Mouse (Mus musculus): ENCODE data around the gene Adra1b.
A peak's percentile ranks its signal among the peaks of the same experiment; 100 is the strongest.

The Adra1b gene

GRCm38 (mm10) chr11:43892546-43892945 is 8.5 kb downstream of the Adra1b start:
- no peak for DNase-seq

- no peak for DNase-seq
These were observed 9.6 kb downstream of the Adra1b start for GRCm38 (mm10) chr11:43891457-43891856.

- no peak for DNase-seq
These were observed 11.6 kb downstream of the Adra1b start for GRCm38 (mm10) chr11:43889208-43889915.

- no peak for DNase-seq
These were observed 12.3 kb downstream of the Adra1b start for GRCm38 (mm10) chr11:43888736-43889135.

- no peak for DNase-seq
These were observed 13.4 kb downstream of the Adra1b start for GRCm38 (mm10) chr11:43887597-43887996.

GRCm38 (mm10) chr11:43884521-43884920 is 16.5 kb downstream of the Adra1b start:
- no peak for DNase-seq

GRCm38 (mm10) chr11:43883641-43884181 is 17.3 kb downstream of the Adra1b start:
- no peak for DNase-seq

GRCm38 (mm10) chr11:43877211-43877610 is 23.8 kb downstream of the Adra1b start:
- no peak for DNase-seq

GRCm38 (mm10) chr11:43867721-43868281 is 33.2 kb downstream of the Adra1b start:
- no peak for DNase-seq

- no peak for DNase-seq
These were observed 35.5 kb downstream of the Adra1b start for GRCm38 (mm10) chr11:43865298-43866165.

- DNase-seq: no peak
These were observed 48.0 kb downstream of the Adra1b start for GRCm38 (mm10) chr11:43853046-43853445.

- DNase-seq: peak; percentile 5
These were observed 53.0 kb downstream of the Adra1b start for GRCm38 (mm10) chr11:43848056-43848455.

GRCm38 (mm10) chr11:43841596-43841995 is 59.4 kb downstream of the Adra1b start:
- DNase-seq: no peak

- no peak for DNase-seq
These were observed 60.5 kb downstream of the Adra1b start for GRCm38 (mm10) chr11:43840491-43840890.

GRCm38 (mm10) chr11:43835880-43836740 is 64.9 kb downstream of the Adra1b start:
- peak; percentile 7 for DNase-seq

GRCm38 (mm10) chr11:43835456-43835855 is 65.6 kb downstream of the Adra1b start:
- DNase-seq: no peak

GRCm38 (mm10) chr11:43834531-43834930 is 66.5 kb downstream of the Adra1b start:
- DNase-seq: no peak

- DNase-seq: no peak
These were observed 69.5 kb downstream of the Adra1b start for GRCm38 (mm10) chr11:43831530-43831929.

- DNase-seq: no peak
These were observed 74.2 kb downstream of the Adra1b start for GRCm38 (mm10) chr11:43826769-43827168.

- no peak for DNase-seq
These were observed 77.7 kb downstream of the Adra1b start for GRCm38 (mm10) chr11:43823349-43823748.

GRCm38 (mm10) chr11:43820552-43821460 is 80.2 kb downstream of the Adra1b start:
- no peak for DNase-seq

Measured in cerebellum, adult 11-12 months (tissue).